Mouse (Mus musculus) urinary bladder, postnatal 36 days (tissue): ENCODE measurements at regions not wholly inside any gene's neighbourhood (a gene's known extent, or its start where the extent isn't known, plus 50 kb on each side); places are given as distances from the start of the nearest gene placed in this dataset.

ENCODE experiments used
- DNase-seq, 2 experiments: peaks; one replicate each; pipeline ENCODE4 v3.0.0; 2022; ENCODE audit warnings: low spot score in 2 of 2, mixed read lengths in 1 of 2

- DNase-seq = no peak
Observed at GRCm38 (mm10) chr14:24827381-24828031, 340.6 kb downstream of the Rps24 start.

- no peak for DNase-seq
Observed at GRCm38 (mm10) chr14:24829001-24829400, 342.1 kb downstream of the Rps24 start.

GRCm38 (mm10) chr14:24833211-24833610, 346.3 kb downstream of the Rps24 start:
- no peak for DNase-seq

- no peak for DNase-seq
Observed at GRCm38 (mm10) chr14:24838219-24838618, 351.3 kb downstream of the Rps24 start.

GRCm38 (mm10) chr14:24839056-24839455, 352.1 kb downstream of the Rps24 start:
- DNase-seq = no peak

- no peak for DNase-seq
Observed at GRCm38 (mm10) chr14:24841715-24842496, 355.0 kb downstream of the Rps24 start.

- no peak for DNase-seq
Observed at GRCm38 (mm10) chr14:24843626-24844025, 356.7 kb downstream of the Rps24 start.

- no peak for DNase-seq
Observed at GRCm38 (mm10) chr14:24850491-24850890, 363.6 kb downstream of the Rps24 start.

- no peak for DNase-seq
Observed at GRCm38 (mm10) chr14:24854459-24854858, 367.5 kb downstream of the Rps24 start.

GRCm38 (mm10) chr14:24862171-24862570, 375.2 kb downstream of the Rps24 start:
- DNase-seq = no peak

- DNase-seq = no peak
Observed at GRCm38 (mm10) chr14:24862661-24863060, 375.7 kb downstream of the Rps24 start.

GRCm38 (mm10) chr14:24863116-24863515, 376.2 kb downstream of the Rps24 start:
- no peak for DNase-seq

GRCm38 (mm10) chr14:24865579-24866230, 378.8 kb downstream of the Rps24 start:
- no peak for DNase-seq

- DNase-seq = no peak
Observed at GRCm38 (mm10) chr14:24867816-24868215, 380.9 kb downstream of the Rps24 start.

- DNase-seq = no peak
Observed at GRCm38 (mm10) chr14:24868756-24869155, 381.8 kb downstream of the Rps24 start.

GRCm38 (mm10) chr14:24870246-24870645, 383.3 kb downstream of the Rps24 start:
- DNase-seq = no peak

- no peak for DNase-seq
Observed at GRCm38 (mm10) chr14:24871392-24871998, 384.6 kb downstream of the Rps24 start.

- DNase-seq = no peak
Observed at GRCm38 (mm10) chr14:24872931-24873330, 386.0 kb downstream of the Rps24 start.

- DNase-seq = no peak
Observed at GRCm38 (mm10) chr14:24873406-24873805, 386.5 kb downstream of the Rps24 start.

- DNase-seq = no peak
Observed at GRCm38 (mm10) chr14:24874426-24875155, 387.7 kb downstream of the Rps24 start.

- no peak for DNase-seq
Observed at GRCm38 (mm10) chr14:24875156-24875545, 388.2 kb downstream of the Rps24 start.

- no peak for DNase-seq
Observed at GRCm38 (mm10) chr14:24875934-24876333, 389.0 kb downstream of the Rps24 start.
